Mouse (Mus musculus) cerebellum, adult 2 months (tissue): Measurements from ENCODE around the gene S100a4. TPM values are rescaled to one million over a fixed set of nuclear protein-coding genes. Genes with fewer than 3 reads are reported as not detected.

Experiments
- DNase-seq, 2 experiments: peaks; one replicate each; pipeline ENCODE4 v3.0.0; 2021
- H3K27ac ChIP-seq: fragments of 200-500 bp; 2 replicates; pipeline ENCODE4 v1.5.1; 2012; ENCODE audit warnings: low read length, control low read depth, inconsistent platforms; ENCODE audit not compliant: insufficient read depth
- H3K27me3 ChIP-seq: fragments of 200-500 bp; 2 replicates; pipeline ENCODE4 v1.6.1; 2012; ENCODE audit warnings: inconsistent platforms, mild to moderate bottlenecking, low read length, moderate library complexity; ENCODE audit not compliant: control insufficient read depth, insufficient read depth
- H3K4me1 ChIP-seq: fragments of 200-500 bp; 2 replicates; pipeline ENCODE4 v1.6.1; 2011; ENCODE audit warnings: low read length; ENCODE audit not compliant: control insufficient read depth, insufficient read depth
- H3K4me3 ChIP-seq: fragments of 200-500 bp; replicated peaks from 2 replicates; pipeline ENCODE3; 2011; ENCODE audit warnings: mild to moderate bottlenecking, low read depth, low read length, control low read depth; ENCODE audit not compliant: insufficient read depth
- CTCF ChIP-seq: fragments of 200-500 bp; IDR thresholded peaks from 2 replicates; pipeline ENCODE4 v1.5.1; 2011; ENCODE audit warnings: low read depth, mild to moderate bottlenecking, control low read depth, low read length, moderate library complexity, borderline replicate concordance; ENCODE audit not compliant: insufficient read depth
- POLR2A ChIP-seq: fragments of 200-500 bp; IDR thresholded peaks from 2 replicates; pipeline ENCODE4 v1.6.1; 2011; ENCODE audit warnings: low read length, control low read depth, borderline replicate concordance; ENCODE audit not compliant: insufficient read depth
- WGBS: fragments of 180-500 bp; shearing (Covaris S2); methylation state at CpG from one replicate; pipeline ENCODE4 v1.1.7; 2018; 5-methylcytosine and 5-hydroxymethylcytosine counted together
- polyA plus RNA-seq: library from polyadenylated mRNA; depleted of rRNA; stranded (reverse); fragments of >200 nt; gene quantifications from 2 replicates; pipeline ENCODE4 v1.2.3, GENCODE M21; 2012

S100a4 gene
- polyA plus RNA-seq, 1 experiment = 2.7 TPM

DNA sequence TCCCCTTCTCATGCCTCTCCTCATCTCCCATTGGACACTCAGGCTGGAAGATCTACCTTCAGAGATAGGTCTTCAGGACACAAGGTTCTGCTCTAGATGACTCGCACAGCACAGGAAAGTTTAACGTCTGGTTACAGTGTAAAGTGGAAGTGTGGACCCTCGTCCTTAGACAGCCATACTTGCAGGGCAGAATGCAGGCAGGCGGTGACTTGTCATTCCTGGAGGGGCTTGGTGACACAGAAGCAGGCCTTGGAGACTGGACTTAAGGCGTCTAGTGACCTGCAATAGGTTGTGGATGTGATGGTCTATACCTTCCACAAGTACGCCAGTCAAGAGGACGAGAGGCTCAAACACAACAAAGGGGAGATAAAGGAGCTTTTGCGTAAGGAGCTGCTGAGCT, 13.6 kb upstream of the S100a4 start, which contains the start of gene S100a2:
Gene S100a2, plus strand, starts transcription at position 301 of the 400 bp plus-strand sequence.
- TF ChIP-seq POLR2A = no peak
- no peak for TF ChIP-seq CTCF
- Histone ChIP-seq H3K27ac (no peak within 1 kb of the TSS), H3K4me1 (no peaks in the 10 kb centered on the region; the same call in 1 of the 2 replicates), H3K27me3 (no peaks in the 10 kb centered on the region), H3K4me3 (no peak within 1 kb of the TSS)
- WGBS = 93% methylated on average over 8 of the region's 8 CpGs
- no peak for DNase-seq

DNA sequence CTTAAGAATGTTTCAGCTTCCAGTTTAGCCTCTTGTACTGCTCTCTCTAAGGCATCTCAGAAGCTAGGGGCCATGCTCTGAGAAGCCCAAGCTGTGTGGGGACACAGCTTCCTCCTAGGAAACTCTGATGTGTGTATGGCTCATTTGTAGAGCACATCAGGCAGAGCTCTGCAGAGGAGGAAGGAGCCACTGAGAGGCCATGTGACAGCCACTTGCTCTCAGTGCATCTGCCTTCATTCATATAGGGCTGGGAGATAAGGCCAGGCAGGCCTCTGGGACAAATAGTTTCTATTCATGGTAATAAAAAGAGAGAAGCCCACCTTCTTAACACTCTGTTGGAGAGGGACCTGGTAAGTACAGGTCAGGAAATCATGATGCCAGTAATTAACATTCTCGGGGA, 9.1 kb upstream of the S100a4 start:
- 91% methylated on average over 1 of the region's 1 CpGs for WGBS
- Histone ChIP-seq H3K4me1 (no peaks in the 10 kb centered on the region; the same call in 1 of the 2 replicates), H3K27ac (no peak overlapping the region), H3K27me3 (0 out of 2 replicates have a peak, but pooled peaks cover 2% of the 10 kb centered on the region), H3K4me3 (no peak overlapping the region)
- TF ChIP-seq CTCF (no peak), POLR2A (no peak)
- no peak for DNase-seq

DNA sequence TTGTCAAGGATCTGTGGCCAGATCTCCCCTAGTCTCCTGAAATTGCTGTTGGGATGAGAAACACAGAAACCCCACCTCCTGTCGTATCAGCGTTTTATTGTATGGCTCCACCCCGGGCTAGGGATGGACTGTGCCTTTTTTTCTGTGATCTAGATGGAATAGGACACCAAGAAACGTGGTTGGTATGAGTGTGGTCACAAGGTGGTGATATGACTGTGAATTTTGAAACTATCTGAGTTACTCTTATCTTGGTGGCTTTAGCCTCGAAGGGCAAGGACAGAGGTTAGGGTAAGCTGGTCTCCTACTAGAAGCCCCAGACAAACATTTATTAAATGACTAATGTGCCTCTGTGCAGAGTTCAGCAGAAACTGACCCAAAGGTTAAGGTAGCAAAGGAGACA, 8.0 kb upstream of the S100a4 start:
- Histone ChIP-seq H3K27me3 (0 out of 2 replicates have a peak, but pooled peaks cover 2% of the 10 kb centered on the region), H3K4me1 (no peaks in the 10 kb centered on the region), H3K4me3 (no peak overlapping the region), H3K27ac (no peak overlapping the region)
- 75% methylated on average over 5 of the region's 5 CpGs for WGBS
- DNase-seq = no peak
- TF ChIP-seq CTCF (no peak), POLR2A (no peak)

DNA sequence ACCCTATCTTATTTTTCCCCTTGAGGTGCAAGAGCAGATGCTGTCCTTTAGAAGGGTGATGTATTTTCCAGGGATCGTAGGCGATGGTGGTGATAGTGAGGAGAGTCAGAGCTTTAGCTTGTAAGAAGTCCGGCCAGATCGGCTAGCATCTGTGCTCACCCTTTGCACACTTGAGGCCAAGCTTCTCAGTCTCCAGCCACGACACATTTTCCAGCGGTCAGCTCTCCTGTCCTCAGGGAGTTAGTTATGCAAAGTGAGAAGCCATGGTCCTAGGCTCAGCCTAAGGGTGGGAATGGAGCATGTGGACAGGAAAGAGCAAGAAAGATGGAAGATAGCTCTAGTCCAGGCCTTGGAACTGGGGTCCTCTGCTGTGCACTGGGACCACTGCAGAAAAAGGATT, 6.8 kb upstream of the S100a4 start:
- Histone ChIP-seq H3K27ac (no peak overlapping the region), H3K4me3 (no peak overlapping the region), H3K27me3 (0 out of 2 replicates have a peak, but pooled peaks cover 2% of the 10 kb centered on the region), H3K4me1 (no peaks in the 10 kb centered on the region)
- no peak for DNase-seq
- WGBS = 85% methylated on average over 6 of the region's 6 CpGs
- no peak for TF ChIP-seq POLR2A
- no peak for TF ChIP-seq CTCF

DNA sequence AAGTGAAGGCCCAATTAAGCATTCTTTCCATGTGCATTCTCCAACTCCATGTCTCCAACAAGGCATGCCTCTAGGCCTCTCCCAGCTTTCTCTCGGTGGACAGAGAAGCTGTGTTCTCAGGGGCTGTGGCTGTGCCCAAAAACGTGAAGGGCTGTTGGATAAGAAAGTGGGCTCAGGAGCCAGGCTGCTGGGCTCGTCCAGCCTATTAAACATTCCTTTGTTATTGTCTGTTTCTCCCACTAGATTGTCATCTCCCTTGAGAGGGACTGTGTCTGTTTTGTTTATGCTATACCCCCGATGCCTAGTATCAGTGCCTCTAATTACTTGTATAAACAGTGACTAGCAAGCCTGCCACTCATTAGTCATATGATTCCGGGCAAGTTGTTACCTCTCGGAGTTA, 5.8 kb upstream of the S100a4 start:
- DNase-seq = no peak
- Histone ChIP-seq H3K4me3 (no peak overlapping the region), H3K27ac (no peak overlapping the region), H3K4me1 (no peaks in the 10 kb centered on the region), H3K27me3 (0 out of 2 replicates have a peak, but pooled peaks cover 2% of the 10 kb centered on the region)
- no peak for TF ChIP-seq POLR2A
- TF ChIP-seq CTCF = no peak
- WGBS = 46% methylated on average over 6 of the region's 6 CpGs

DNA sequence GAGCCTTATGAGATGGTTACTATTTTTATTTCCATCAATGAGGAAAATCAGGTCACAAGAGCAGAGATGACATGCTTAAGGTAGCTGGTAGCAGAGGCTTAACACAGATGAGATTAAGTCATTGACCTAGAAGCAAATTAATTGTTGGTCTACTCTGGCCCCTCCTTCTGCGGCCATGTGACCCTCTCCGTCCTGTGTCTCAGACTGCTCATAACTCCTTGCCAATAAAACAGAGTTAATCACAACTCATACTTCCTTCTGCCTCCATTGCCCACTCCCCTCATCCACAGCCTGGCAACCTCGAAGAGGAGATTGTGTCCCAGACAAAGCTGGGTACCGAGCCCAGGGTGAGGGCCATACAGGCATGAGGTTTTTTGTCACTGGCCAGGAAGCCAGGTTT, 5.4 kb upstream of the S100a4 start:
- H3K4me1 ChIP-seq = no peaks in the 10 kb centered on the region
- H3K27me3 ChIP-seq = 0 out of 2 replicates have a peak, but pooled peaks cover 2% of the 10 kb centered on the region
- TF ChIP-seq POLR2A (no peak), CTCF (no peak)
- no peak overlapping the region for H3K27ac ChIP-seq
- no peak for DNase-seq
- H3K4me3 ChIP-seq = no peak overlapping the region
- 70% methylated on average over 4 of the region's 4 CpGs for WGBS

DNA sequence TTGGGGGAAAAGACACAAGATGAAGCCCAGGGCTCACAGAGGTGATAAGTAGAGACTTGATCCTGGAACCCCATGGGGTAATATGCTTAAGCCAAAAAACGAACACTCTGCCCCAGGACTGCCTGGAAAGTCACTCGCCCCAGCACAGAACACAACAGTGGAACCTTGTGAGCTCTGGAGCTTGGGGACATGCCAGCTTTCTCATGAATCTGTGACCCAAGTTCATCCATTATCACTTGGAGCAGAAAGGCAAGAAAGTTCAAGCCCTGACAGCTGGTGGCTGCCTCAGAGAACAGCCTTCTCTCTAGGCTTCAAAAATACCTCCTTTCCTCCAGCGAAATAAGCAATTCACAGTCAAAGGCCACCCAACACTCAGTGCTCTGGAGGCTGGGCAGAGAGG, 4.2 kb upstream of the S100a4 start:
- TF ChIP-seq CTCF = no peak
- H3K4me3 ChIP-seq = no peak overlapping the region
- 0 out of 2 replicates have a peak, but pooled peaks cover 2% of the 10 kb centered on the region for H3K27me3 ChIP-seq
- H3K4me1 ChIP-seq = no peaks in the 10 kb centered on the region
- 27% methylated on average over 3 of the region's 3 CpGs for WGBS
- no peak for DNase-seq
- H3K27ac ChIP-seq = no peak overlapping the region

DNA sequence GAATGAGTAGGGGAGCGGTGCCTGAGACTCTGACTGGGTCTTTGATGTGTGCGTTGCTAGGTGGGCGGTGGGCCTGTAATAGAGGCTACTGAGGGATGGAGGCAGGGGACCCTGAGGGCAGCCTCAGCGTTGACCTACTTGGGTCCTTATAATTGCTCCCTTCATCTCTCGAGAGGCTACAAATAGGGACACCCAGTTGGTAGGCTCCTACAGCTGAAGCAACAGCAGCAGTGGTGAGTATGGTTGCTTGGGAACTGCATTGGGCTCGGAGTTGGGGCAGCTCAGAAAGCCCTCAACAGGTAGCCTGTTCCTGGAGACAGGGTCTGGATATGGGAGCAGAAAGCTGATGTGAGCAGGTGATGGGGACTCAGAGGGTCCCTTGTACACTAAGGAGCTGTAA, 3.5 kb upstream of the S100a4 start:
- Histone ChIP-seq H3K27ac (no peak overlapping the region), H3K4me3 (no peak overlapping the region), H3K27me3 (0 out of 2 replicates have a peak, but pooled peaks cover 2% of the 10 kb centered on the region), H3K4me1 (no peaks in the 10 kb centered on the region)
- no peak for TF ChIP-seq POLR2A
- TF ChIP-seq CTCF = no peak
- DNase-seq = no peak
- 87% methylated on average over 6 of the region's 6 CpGs for WGBS
